Mouse (Mus musculus): ENCODE measurements at regions not wholly inside any gene's neighbourhood (a gene's known extent, or its start where the extent isn't known, plus 50 kb on each side); places are given as distances from the start of the nearest gene placed in this dataset.

GRCm38 (mm10) chr9:94467846-94468245 is 70.0 kb downstream of the 1190002N15Rik start:
- no peak overlapping the region for H3K9ac ChIP-seq (replicated peaks)
- H3K27me3 ChIP-seq: no peaks in the 10 kb centered on the region
- 94% methylated on average over 3 of the region's 3 CpGs for WGBS
- H3K27ac ChIP-seq: no peak overlapping the region
- H3K4me2 ChIP-seq (replicated peaks): no peak overlapping the region
- H3K4me1 ChIP-seq (replicated peaks): 0 out of 2 replicates have a peak, but pooled peaks cover 2% of the 10 kb centered on the region
- H3K4me3 ChIP-seq (replicated peaks): no peak overlapping the region
- no peaks in the 10 kb centered on the region for H3K9me3 ChIP-seq
- H3K36me3 ChIP-seq: no peaks in the 10 kb centered on the region
- no peak for ATAC-seq

- Histone ChIP-seq H3K27me3 (no peaks in the 10 kb centered on the region), H3K27ac (no peak overlapping the region), H3K9ac (replicated peaks) (no peak overlapping the region), H3K4me1 (replicated peaks) (peaks cover 4% of the 10 kb centered on the region; the same call in 1 of the 2 replicates), H3K9me3 (no peaks in the 10 kb centered on the region), H3K4me3 (replicated peaks) (no peak overlapping the region), H3K36me3 (no peaks in the 10 kb centered on the region), H3K4me2 (replicated peaks) (no peak overlapping the region)
- 64% methylated on average over 6 of the region's 6 CpGs for whole genome bisulfite sequencing
- ATAC-seq: no peak
Measured at GRCm38 (mm10) chr9:94456085-94456531, 81.8 kb downstream of the 1190002N15Rik start.

DNA sequence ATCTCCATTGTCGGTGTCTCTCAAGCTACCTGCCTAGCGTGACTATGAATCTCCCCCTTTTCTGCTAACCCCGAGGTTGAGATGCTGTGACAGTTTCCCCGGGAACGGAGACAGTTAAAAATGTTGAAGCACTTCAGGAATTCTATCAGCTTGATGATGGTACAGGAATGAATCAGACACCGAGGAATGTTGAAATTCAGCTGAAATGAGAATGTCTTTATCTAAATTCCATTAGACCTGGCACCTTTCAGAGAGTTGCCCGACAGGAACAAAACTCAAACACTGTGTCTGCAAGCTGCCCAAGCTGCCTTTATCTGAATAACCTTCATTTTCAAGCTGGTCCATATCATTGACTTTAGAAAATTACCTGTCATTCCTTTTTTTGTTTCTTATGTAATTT is 82.4 kb downstream of the 1190002N15Rik start:
- no peak for ATAC-seq
- Histone ChIP-seq H3K4me3 (replicated peaks) (no peak overlapping the region), H3K4me2 (replicated peaks) (no peak overlapping the region), H3K27ac (no peak overlapping the region), H3K4me1 (replicated peaks) (peaks cover 4% of the 10 kb centered on the region; the same call in 1 of the 2 replicates), H3K36me3 (no peaks in the 10 kb centered on the region), H3K9me3 (no peaks in the 10 kb centered on the region), H3K9ac (replicated peaks) (no peak overlapping the region), H3K27me3 (no peaks in the 10 kb centered on the region)
- 66% methylated on average over 7 of the region's 7 CpGs for WGBS

- Histone ChIP-seq H3K36me3 (no peaks in the 10 kb centered on the region), H3K4me2 (replicated peaks) (no peak overlapping the region), H3K27ac (no peak overlapping the region), H3K4me1 (replicated peaks) (peaks cover 4% of the 10 kb centered on the region; the same call in 1 of the 2 replicates), H3K27me3 (no peaks in the 10 kb centered on the region), H3K9me3 (no peaks in the 10 kb centered on the region), H3K4me3 (replicated peaks) (no peak overlapping the region), H3K9ac (replicated peaks) (no peak overlapping the region)
- ATAC-seq: no peak
- 86% methylated on average over 8 of the region's 8 CpGs for WGBS
Measured at GRCm38 (mm10) chr9:94449911-94450310, 88.0 kb downstream of the 1190002N15Rik start.

- ATAC-seq: no peak
- Histone ChIP-seq H3K36me3 (no peaks in the 10 kb centered on the region), H3K27ac (no peak overlapping the region), H3K4me3 (replicated peaks) (no peak overlapping the region), H3K9ac (replicated peaks) (no peak overlapping the region), H3K9me3 (no peaks in the 10 kb centered on the region), H3K4me2 (replicated peaks) (no peak overlapping the region), H3K4me1 (replicated peaks) (no peaks in the 10 kb centered on the region; the same call in 1 of the 2 replicates), H3K27me3 (no peaks in the 10 kb centered on the region)
- WGBS: 80% methylated on average over 8 of the region's 8 CpGs
Measured at GRCm38 (mm10) chr9:94446182-94446763, 91.6 kb downstream of the 1190002N15Rik start.

DNA sequence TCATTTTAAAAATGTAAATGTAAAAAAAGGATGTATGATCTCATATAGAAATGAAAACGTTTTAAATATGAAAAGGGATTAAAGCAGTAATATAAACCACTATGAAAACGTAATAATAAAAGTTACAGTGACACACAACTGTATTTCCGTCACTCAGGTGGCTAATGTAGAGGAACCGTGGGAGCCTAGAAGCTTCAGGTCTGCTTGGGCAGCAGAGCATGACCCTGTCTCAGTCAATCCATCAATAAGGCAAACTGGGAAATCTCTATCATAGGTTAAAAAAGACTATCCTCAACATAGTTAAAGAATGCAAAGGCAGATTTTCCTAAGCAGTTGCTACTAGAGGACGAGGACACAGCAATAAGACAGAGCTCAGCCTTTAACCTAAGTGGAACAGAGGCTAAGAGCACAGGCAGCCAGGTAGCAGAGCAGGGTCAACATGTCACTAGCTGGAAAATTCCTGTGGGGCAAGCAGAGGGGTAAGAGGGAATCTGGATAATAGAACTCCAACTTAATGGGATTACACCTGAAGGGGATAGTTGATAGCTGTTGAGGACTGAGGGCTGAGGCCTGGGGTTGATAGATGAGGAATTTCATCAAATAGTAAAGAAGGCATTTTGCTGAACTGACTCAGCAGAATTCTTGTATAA is 93.6 kb downstream of the 1190002N15Rik start:
- no peaks in the 10 kb centered on the region for H3K27me3 ChIP-seq
- H3K4me3 ChIP-seq (replicated peaks): no peak overlapping the region
- H3K36me3 ChIP-seq: no peaks in the 10 kb centered on the region
- no peak overlapping the region for H3K9ac ChIP-seq (replicated peaks)
- H3K4me2 ChIP-seq (replicated peaks): no peak overlapping the region
- whole genome bisulfite sequencing: 68% methylated on average over 5 of the region's 5 CpGs
- no peaks in the 10 kb centered on the region; the same call in 1 of the 2 replicates for H3K4me1 ChIP-seq (replicated peaks)
- ATAC-seq: no peak
- no peak overlapping the region for H3K27ac ChIP-seq
- H3K9me3 ChIP-seq: no peaks in the 10 kb centered on the region

DNA sequence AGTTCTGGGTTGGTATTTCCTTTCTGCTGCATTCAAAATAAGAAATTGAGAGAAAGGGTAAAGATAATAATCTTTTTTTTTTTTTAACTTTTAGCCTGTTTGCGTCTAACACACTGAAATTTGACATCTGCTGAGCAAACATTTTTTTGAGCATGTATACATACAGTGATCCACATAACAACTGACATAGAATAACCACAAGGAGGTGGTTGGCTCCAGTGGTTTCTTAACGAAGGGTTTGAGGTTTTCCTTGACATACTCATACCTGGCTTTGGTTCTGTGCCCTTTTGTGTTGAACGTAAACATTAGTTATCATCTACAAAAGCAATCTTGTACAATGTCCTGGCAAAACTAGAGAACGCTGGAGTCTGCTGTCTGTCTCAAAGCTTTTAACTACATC is 96.5 kb downstream of the 1190002N15Rik start:
- Histone ChIP-seq H3K9me3 (no peaks in the 10 kb centered on the region), H3K27ac (no peak overlapping the region), H3K4me2 (replicated peaks) (no peak overlapping the region), H3K36me3 (no peaks in the 10 kb centered on the region), H3K9ac (replicated peaks) (no peak overlapping the region), H3K27me3 (no peaks in the 10 kb centered on the region), H3K4me1 (replicated peaks) (no peaks in the 10 kb centered on the region; the same call in 1 of the 2 replicates), H3K4me3 (replicated peaks) (no peak overlapping the region)
- ATAC-seq: no peak
- 88% methylated on average over 4 of the region's 4 CpGs for WGBS

- Histone ChIP-seq H3K27ac (no peak overlapping the region), H3K36me3 (no peaks in the 10 kb centered on the region), H3K4me2 (replicated peaks) (no peak overlapping the region), H3K9me3 (no peaks in the 10 kb centered on the region), H3K4me1 (replicated peaks) (no peaks in the 10 kb centered on the region), H3K9ac (replicated peaks) (no peak overlapping the region), H3K27me3 (no peaks in the 10 kb centered on the region), H3K4me3 (replicated peaks) (no peak overlapping the region)
- no peak for ATAC-seq
Measured at GRCm38 (mm10) chr9:94433468-94433867, 104.4 kb downstream of the 1190002N15Rik start.

DNA sequence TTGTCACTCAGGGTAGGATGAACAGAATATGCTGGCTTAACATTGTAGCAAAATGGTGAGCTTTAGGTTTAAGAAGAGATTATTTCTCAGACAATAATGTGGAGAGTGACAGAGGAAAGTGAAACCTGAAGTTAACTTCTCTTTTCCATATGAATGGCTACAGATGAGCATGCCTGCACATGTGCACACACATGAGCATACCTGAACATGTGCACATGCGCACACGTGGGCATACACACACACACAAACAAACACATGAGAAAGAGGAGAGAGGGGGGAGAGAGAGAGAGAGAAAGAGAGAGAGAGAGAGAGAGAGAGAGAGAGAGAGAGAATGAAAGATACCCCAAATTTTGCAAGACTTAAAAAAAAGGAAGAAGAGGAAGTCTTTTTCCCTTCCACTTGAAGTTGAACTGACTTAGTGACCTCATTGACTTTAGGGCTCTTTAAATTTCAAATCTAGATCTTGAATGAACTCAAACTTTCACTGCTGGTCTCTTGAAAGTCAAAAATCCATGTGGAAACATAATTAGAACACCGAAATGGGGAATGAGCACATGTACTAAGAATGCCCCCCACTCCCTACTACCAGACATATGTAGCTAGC is 105.6 kb downstream of the 1190002N15Rik start:
- no peak for ATAC-seq
- Histone ChIP-seq H3K9ac (replicated peaks) (no peak overlapping the region), H3K4me1 (replicated peaks) (no peaks in the 10 kb centered on the region), H3K4me2 (replicated peaks) (no peak overlapping the region), H3K27ac (no peak overlapping the region), H3K36me3 (no peaks in the 10 kb centered on the region), H3K4me3 (replicated peaks) (no peak overlapping the region), H3K9me3 (no peaks in the 10 kb centered on the region), H3K27me3 (no peaks in the 10 kb centered on the region)
- 96% methylated on average over 3 of the region's 3 CpGs for WGBS

- Histone ChIP-seq H3K4me2 (replicated peaks) (no peak overlapping the region), H3K9ac (replicated peaks) (no peak overlapping the region), H3K4me1 (replicated peaks) (no peaks in the 10 kb centered on the region), H3K27ac (no peak overlapping the region), H3K36me3 (no peaks in the 10 kb centered on the region), H3K27me3 (no peaks in the 10 kb centered on the region), H3K4me3 (replicated peaks) (no peak overlapping the region), H3K9me3 (no peaks in the 10 kb centered on the region)
- WGBS: 95% methylated on average over 3 of the region's 3 CpGs
- no peak for ATAC-seq
Measured at GRCm38 (mm10) chr9:94431540-94431939, 106.3 kb downstream of the 1190002N15Rik start.

GRCm38 (mm10) chr9:94430996-94431395 is 106.9 kb downstream of the 1190002N15Rik start:
- WGBS: 92% methylated on average over 6 of the region's 6 CpGs
- H3K9ac ChIP-seq (replicated peaks): no peak overlapping the region
- H3K27ac ChIP-seq: no peak overlapping the region
- no peaks in the 10 kb centered on the region for H3K9me3 ChIP-seq
- H3K4me3 ChIP-seq (replicated peaks): no peak overlapping the region
- no peaks in the 10 kb centered on the region for H3K4me1 ChIP-seq (replicated peaks)
- H3K36me3 ChIP-seq: no peaks in the 10 kb centered on the region
- no peaks in the 10 kb centered on the region for H3K27me3 ChIP-seq
- no peak for ATAC-seq
- no peak overlapping the region for H3K4me2 ChIP-seq (replicated peaks)

GRCm38 (mm10) chr9:94426740-94427139 is 111.1 kb downstream of the 1190002N15Rik start:
- Histone ChIP-seq H3K27ac (no peak overlapping the region), H3K9ac (replicated peaks) (no peak overlapping the region), H3K9me3 (no peaks in the 10 kb centered on the region), H3K4me2 (replicated peaks) (no peak overlapping the region), H3K36me3 (no peaks in the 10 kb centered on the region), H3K4me3 (replicated peaks) (no peak overlapping the region), H3K4me1 (replicated peaks) (0 out of 2 replicates have a peak, but pooled peaks cover 2% of the 10 kb centered on the region), H3K27me3 (no peaks in the 10 kb centered on the region)
- 93% methylated on average over 5 of the region's 5 CpGs for WGBS
- no peak for ATAC-seq
